In the genomic region with DNA sequence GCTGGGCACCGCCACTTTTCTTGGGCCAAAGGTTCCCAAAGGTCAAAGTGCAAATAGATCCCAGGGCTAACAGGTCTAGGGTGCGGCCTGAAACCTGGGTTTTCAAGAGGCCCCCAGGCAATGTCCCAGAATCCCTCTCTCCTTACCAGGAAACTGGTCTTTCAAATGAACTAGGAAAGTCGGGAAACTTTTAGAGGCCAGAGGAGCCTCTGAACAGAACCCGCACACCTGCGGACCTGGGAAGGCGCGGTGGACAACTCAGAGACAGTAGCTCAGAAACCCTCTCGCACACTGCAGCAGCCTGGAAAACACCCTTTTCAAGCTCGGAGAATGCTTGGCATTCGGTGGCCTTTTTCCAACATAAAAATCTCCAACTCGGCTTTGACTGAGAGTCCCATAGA, we compare ENCODE assay signal across 9 mouse cellular contexts. TPM values are rescaled to one million over a fixed set of nuclear protein-coding genes. Genes with fewer than 3 reads are reported as not detected.
DNase-seq lines count a peak whose midpoint lies in the region; ATAC-seq lines count a peak whose summit lies in the region.
"Had no signal": no experiment of that assay in that cellular context is flagged by ENCODE, and none has a peak within 500 bp of the region (broad histone marks: within the 10 kb centered on the region; RNA-seq: fewer than 3 reads in every experiment).

No protein-coding gene starts in this region.

- H3K4me2 ChIP-seq in hindbrain, embryonic 11.5 days (replicated peaks; ENCODE audit: low read depth, low read length) = peak overlapping the region; percentile 80
- H3K4me2 ChIP-seq in limb, embryonic 13.5 days (replicated peaks) = peak overlapping the region; percentile 88
- peak overlapping the region; percentile 83 for H3K4me2 ChIP-seq in neural tube, embryonic 12.5 days (replicated peaks)

- H3K36me3 ChIP-seq in hindbrain, embryonic 11.5 days (ENCODE audit: control insufficient read depth, insufficient read depth, low read length) = no peaks in the 10 kb centered on the region
- H3K36me3 ChIP-seq in limb, embryonic 13.5 days = no peaks in the 10 kb centered on the region
- no peaks in the 10 kb centered on the region for H3K36me3 ChIP-seq in neural tube, embryonic 12.5 days
- H3K36me3 ChIP-seq: G1E had no signal

- peak; percentile 39 for ATAC-seq in frontal cortex, adult (ENCODE audit: low TSS enrichment)
- ATAC-seq in hindbrain, embryonic 11.5 days (ENCODE audit: low FRiP score) = no peak
- no peak for ATAC-seq in limb, embryonic 13.5 days (ENCODE audit: low FRiP score, low read depth)
- no peak for ATAC-seq in neural tube, embryonic 12.5 days (ENCODE audit: low FRiP score, low read depth)

- no peak overlapping the region for H3K9ac ChIP-seq in hindbrain, embryonic 11.5 days (ENCODE audit: low read depth, low read length)
- peak overlapping the region; percentile 58; the same call in 1 of the 2 replicates for H3K9ac ChIP-seq in limb, embryonic 13.5 days
- no peak overlapping the region for H3K9ac ChIP-seq in neural tube, embryonic 12.5 days

- H3K27ac ChIP-seq in hindbrain, embryonic 11.5 days (ENCODE audit: low read depth, low read length) = no peak overlapping the region
- H3K27ac ChIP-seq in limb, embryonic 13.5 days = no peak overlapping the region
- no peak overlapping the region for H3K27ac ChIP-seq in neural tube, embryonic 12.5 days

- H3K4me1 ChIP-seq in hindbrain, embryonic 11.5 days (replicated peaks; ENCODE audit: control insufficient read depth, insufficient read depth, low read length) = no peaks in the 10 kb centered on the region
- H3K4me1 ChIP-seq in limb, embryonic 13.5 days = peaks cover 19% of the 10 kb centered on the region
- peaks cover 15% of the 10 kb centered on the region for H3K4me1 ChIP-seq in neural tube, embryonic 12.5 days

- no peak for DNase-seq in frontal cortex, postnatal 10 days (ENCODE audit: low spot score in 2 of 2)
- DNase-seq in embryo, embryonic 9.5 days (ENCODE audit: extremely low spot score) = peak; percentile 37
- DNase-seq in hindbrain, embryonic 11.5 days (ENCODE audit: low spot score) = peak; percentile 27
- no peak for DNase-seq in gastrocnemius, postnatal 10 days
- DNase-seq in frontal cortex, postnatal 25 days (ENCODE audit: low spot score in 2 of 2) = no peak

- H3K9me3 ChIP-seq in hindbrain, embryonic 11.5 days (ENCODE audit: control insufficient read depth, low read length) = no peaks in the 10 kb centered on the region
- no peaks in the 10 kb centered on the region for H3K9me3 ChIP-seq in limb, embryonic 13.5 days
- no peaks in the 10 kb centered on the region for H3K9me3 ChIP-seq in neural tube, embryonic 12.5 days
- H3K9me3 ChIP-seq: G1E had no signal

- H3K27me3 ChIP-seq in hindbrain, embryonic 11.5 days (ENCODE audit: control insufficient read depth, insufficient read depth, low read length) = peaks cover 26% of the 10 kb centered on the region
- peaks cover 56% of the 10 kb centered on the region for H3K27me3 ChIP-seq in limb, embryonic 13.5 days
- peaks cover 28% of the 10 kb centered on the region for H3K27me3 ChIP-seq in neural tube, embryonic 12.5 days (replicated peaks)

- 19% methylated on average over 11 of the region's 11 CpGs for WGBS in hindbrain, embryonic 11.5 days
- WGBS in limb, embryonic 13.5 days = 15% methylated on average over 11 of the region's 11 CpGs
- 14% methylated on average over 11 of the region's 11 CpGs for WGBS in neural tube, embryonic 12.5 days

- H3K4me3 ChIP-seq in hindbrain, embryonic 11.5 days (ENCODE audit: low read depth, low read length) = peak overlapping the region; percentile 43
- H3K4me3 ChIP-seq in limb, embryonic 13.5 days = peak overlapping the region; percentile 51
- H3K4me3 ChIP-seq in neural tube, embryonic 12.5 days = peak overlapping the region; percentile 44; the same call in 1 of the 2 replicates

RNA-seq across cellular contexts. Expression of a gene that starts 1.0 kb away (rescaled TPM):
- polyA plus RNA-seq in hindbrain, embryonic 11.5 days (2014; fragmentation: Nextera tagmentation; extraction: Ambion mirVana) = 18.1 and 19.1 TPM in 2 replicates
- 14.5 and 17.3 TPM in 2 replicates for polyA plus RNA-seq in limb, embryonic 13.5 days (2015; fragmentation: Nextera tagmentation; extraction: Ambion mirVana)
- polyA plus RNA-seq in neural tube, embryonic 12.5 days (2016; fragmentation: Nextera tagmentation; extraction: Ambion mirVana) = 25.5 and 28.4 TPM in 2 replicates
- total RNA-seq in gastrocnemius, postnatal 10 days (2021) = 10 to 100 TPM in 1 of 2 experiments, 1 to 10 TPM in 1; 10.0 to 12.5 TPM

RNA-seq across cellular contexts. Expression of a gene that starts 56.6 kb away (rescaled TPM):
- 49.0 and 49.3 TPM in 2 replicates for polyA plus RNA-seq in hindbrain, embryonic 11.5 days (2014; fragmentation: Nextera tagmentation; extraction: Ambion mirVana)
- polyA plus RNA-seq in limb, embryonic 13.5 days (2015; fragmentation: Nextera tagmentation; extraction: Ambion mirVana) = 56.6 and 60.8 TPM in 2 replicates
- 39.4 and 41.4 TPM in 2 replicates for polyA plus RNA-seq in neural tube, embryonic 12.5 days (2016; fragmentation: Nextera tagmentation; extraction: Ambion mirVana)
- 10 to 100 TPM; 21.5 to 22.3 TPM for total RNA-seq in gastrocnemius, postnatal 10 days (2021)

Comparison
In these comparisons a context has a peak if more than half of its experiments do, and no peak if none do; other contexts are left out.
1. DNase-seq: peak in embryo, embryonic 9.5 days (single experiment) and hindbrain, embryonic 11.5 days (single experiment); none in frontal cortex, postnatal 10 days (0 of 2), gastrocnemius, postnatal 10 days (single experiment) and frontal cortex, postnatal 25 days (0 of 2).
2. Peak in every context shown above with its lines, with median percentiles within 50 percentile points of each other: H3K4me2 ChIP-seq and H3K4me3 ChIP-seq.